ENCODE assay signal across 22 mouse cellular contexts in the genomic region with DNA sequence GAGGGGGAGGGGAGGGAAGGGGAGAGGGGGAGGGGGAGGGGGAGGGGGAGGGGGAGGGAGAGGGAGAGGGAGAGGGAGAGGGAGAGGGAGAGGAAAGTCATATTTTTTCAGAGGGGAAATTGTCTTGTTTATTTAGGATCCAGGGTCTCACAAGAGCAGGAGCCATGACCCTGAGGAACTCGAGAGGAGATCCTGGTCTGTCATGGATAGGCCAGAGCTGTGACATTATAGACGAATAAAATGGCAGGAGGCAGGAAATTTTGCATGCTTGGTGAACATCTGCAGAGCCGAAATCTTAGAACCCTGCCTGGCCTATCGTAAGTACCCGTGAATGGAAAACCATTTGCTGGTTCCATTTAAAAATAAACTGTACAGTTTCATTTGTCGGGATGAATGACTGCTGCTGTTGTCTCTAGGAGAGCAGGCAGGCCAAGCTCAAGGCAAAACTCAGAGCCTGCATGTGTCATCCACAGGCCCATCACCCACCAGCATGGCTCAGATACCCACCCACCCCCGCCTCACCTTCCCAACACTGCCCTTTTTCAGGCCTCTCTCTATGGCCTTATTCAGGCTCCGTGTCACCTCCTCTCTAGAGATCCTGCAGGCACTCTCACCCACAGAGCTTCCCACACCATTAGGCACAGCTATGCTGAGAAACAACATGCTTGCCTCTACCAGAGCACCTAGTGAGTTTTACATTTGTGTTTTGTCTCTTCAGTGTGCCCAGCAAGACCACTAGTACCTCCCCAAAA.
A peak's percentile ranks its signal among the peaks of the same experiment; 100 is the strongest.
DNase-seq lines count a peak whose midpoint lies in the region; ATAC-seq lines count a peak whose summit lies in the region.
"Had no signal": no experiment of that assay in that cellular context is flagged by ENCODE, and none has a peak within 500 bp of the region (broad histone marks: within the 10 kb centered on the region; RNA-seq: fewer than 3 reads in every experiment).

No protein-coding gene starts in this region.

- no peaks in the 10 kb centered on the region for H3K27me3 ChIP-seq in intestine, embryonic 14.5 days (replicated peaks; ENCODE audit: control insufficient read depth, insufficient read depth, low read length)
- H3K27me3 ChIP-seq in intestine, embryonic 15.5 days (replicated peaks) = no peaks in the 10 kb centered on the region
- no peaks in the 10 kb centered on the region for H3K27me3 ChIP-seq in midbrain, embryonic 11.5 days (ENCODE audit: control insufficient read depth, insufficient read depth, low read length)
- no peaks in the 10 kb centered on the region for H3K27me3 ChIP-seq in midbrain, embryonic 15.5 days (replicated peaks)
- H3K27me3 ChIP-seq in limb, embryonic 12.5 days = no peaks in the 10 kb centered on the region
- H3K27me3 ChIP-seq: limb, embryonic 13.5 days; liver, embryonic 15.5 days; neural tube, embryonic 12.5 days had no signal

- no peak overlapping the region for H3K4me3 ChIP-seq in intestine, embryonic 14.5 days (ENCODE audit: low read depth, low read length)
- no peak overlapping the region for H3K4me3 ChIP-seq in intestine, embryonic 15.5 days (replicated peaks)
- H3K4me3 ChIP-seq in midbrain, embryonic 11.5 days (ENCODE audit: low read depth, low read length) = no peak overlapping the region
- H3K4me3 ChIP-seq in midbrain, embryonic 15.5 days = no peak overlapping the region
- H3K4me3 ChIP-seq in limb, embryonic 12.5 days (replicated peaks) = no peak overlapping the region
- H3K4me3 ChIP-seq: erythroblast, embryonic 14.5 days; limb, embryonic 13.5 days; liver, embryonic 15.5 days; neural tube, embryonic 12.5 days had no signal

- no peak overlapping the region for H3K9ac ChIP-seq in intestine, embryonic 14.5 days (ENCODE audit: low read length)
- H3K9ac ChIP-seq in intestine, embryonic 15.5 days = no peak overlapping the region
- no peak overlapping the region for H3K9ac ChIP-seq in midbrain, embryonic 11.5 days (ENCODE audit: low read length)
- no peak overlapping the region for H3K9ac ChIP-seq in midbrain, embryonic 15.5 days
- H3K9ac ChIP-seq in limb, embryonic 12.5 days (replicated peaks) = no peak overlapping the region
- H3K9ac ChIP-seq: limb, embryonic 13.5 days; liver, embryonic 15.5 days; neural tube, embryonic 12.5 days had no signal

- H3K27ac ChIP-seq in intestine, embryonic 14.5 days (ENCODE audit: low read depth) = no peak overlapping the region
- no peak overlapping the region for H3K27ac ChIP-seq in intestine, embryonic 15.5 days
- no peak overlapping the region for H3K27ac ChIP-seq in midbrain, embryonic 11.5 days (ENCODE audit: low read depth, low read length)
- no peak overlapping the region for H3K27ac ChIP-seq in midbrain, embryonic 15.5 days
- H3K27ac ChIP-seq in limb, embryonic 12.5 days = no peak overlapping the region
- H3K27ac ChIP-seq: limb, embryonic 13.5 days; liver, embryonic 15.5 days; neural tube, embryonic 12.5 days had no signal

- WGBS in intestine, embryonic 14.5 days = 56% methylated on average over 8 of the region's 8 CpGs
- WGBS in intestine, embryonic 15.5 days = 51% methylated on average over 8 of the region's 8 CpGs
- 74% methylated on average over 8 of the region's 8 CpGs for WGBS in midbrain, embryonic 11.5 days
- 81% methylated on average over 8 of the region's 8 CpGs for WGBS in midbrain, embryonic 15.5 days
- 55% methylated on average over 8 of the region's 8 CpGs for WGBS in limb, embryonic 12.5 days

- no peaks in the 10 kb centered on the region for H3K36me3 ChIP-seq in intestine, embryonic 14.5 days (ENCODE audit: control insufficient read depth, insufficient read depth, low read length)
- H3K36me3 ChIP-seq in intestine, embryonic 15.5 days = no peaks in the 10 kb centered on the region
- H3K36me3 ChIP-seq in midbrain, embryonic 11.5 days (ENCODE audit: control insufficient read depth, insufficient read depth, low read length) = no peaks in the 10 kb centered on the region
- no peaks in the 10 kb centered on the region for H3K36me3 ChIP-seq in midbrain, embryonic 15.5 days (replicated peaks)
- H3K36me3 ChIP-seq in limb, embryonic 12.5 days = no peaks in the 10 kb centered on the region
- H3K36me3 ChIP-seq: limb, embryonic 13.5 days; liver, embryonic 15.5 days; neural tube, embryonic 12.5 days had no signal

- ATAC-seq in intestine, embryonic 14.5 days (replicated peaks; ENCODE audit: low FRiP score, low TSS enrichment, low read depth) = 0 out of 2 replicates have a peak, but pooled peaks have one; percentile 32
- no peak for ATAC-seq in intestine, embryonic 15.5 days
- ATAC-seq in midbrain, embryonic 11.5 days (ENCODE audit: low FRiP score) = peak; percentile 44
- ATAC-seq in midbrain, embryonic 15.5 days (replicated peaks) = no peak
- ATAC-seq in limb, embryonic 12.5 days (ENCODE audit: insufficient number of reproducible peaks, insufficient read depth, low FRiP score, low TSS enrichment, low read depth) = 0 out of 2 replicates have a peak, but pooled peaks have one; percentile 20
- ATAC-seq: activated CD4-positive, CD25-positive, alpha-beta regulatory T cell, adult 4 months; forebrain, embryonic 16.5 days; intestine, embryonic 16.5 days had no signal

- no peaks in the 10 kb centered on the region for H3K9me3 ChIP-seq in intestine, embryonic 14.5 days (ENCODE audit: control insufficient read depth, low read length)
- H3K9me3 ChIP-seq in intestine, embryonic 15.5 days = no peaks in the 10 kb centered on the region
- no peaks in the 10 kb centered on the region for H3K9me3 ChIP-seq in midbrain, embryonic 11.5 days (ENCODE audit: control insufficient read depth, low read length)
- no peaks in the 10 kb centered on the region for H3K9me3 ChIP-seq in midbrain, embryonic 15.5 days
- no peaks in the 10 kb centered on the region for H3K9me3 ChIP-seq in limb, embryonic 12.5 days
- H3K9me3 ChIP-seq: limb, embryonic 13.5 days; liver, embryonic 15.5 days; neural tube, embryonic 12.5 days had no signal

- no peak overlapping the region for H3K4me2 ChIP-seq in intestine, embryonic 14.5 days (ENCODE audit: low read length)
- no peak overlapping the region for H3K4me2 ChIP-seq in intestine, embryonic 15.5 days (replicated peaks)
- H3K4me2 ChIP-seq in midbrain, embryonic 11.5 days = no peak overlapping the region
- H3K4me2 ChIP-seq in midbrain, embryonic 15.5 days = no peak overlapping the region
- H3K4me2 ChIP-seq in limb, embryonic 12.5 days = no peak overlapping the region
- H3K4me2 ChIP-seq: limb, embryonic 13.5 days; liver, embryonic 15.5 days; neural tube, embryonic 12.5 days had no signal

- no peak for DNase-seq in intestine, embryonic 14.5 days (ENCODE audit: low spot score)
- peak; percentile 62 for DNase-seq in midbrain, embryonic 11.5 days (ENCODE audit: low spot score, missing footprints)
- DNase-seq in brain, adult 2 months (ENCODE audit: low read depth, low spot score) = peak; percentile 44
- no peak for DNase-seq in right cerebral cortex, adult 18-20 months
- DNase-seq: adrenal gland, postnatal 36 days; B cell, adult 2 months; cerebellum, adult 9-11 months; gastrocnemius, postnatal 10 days; heart, adult 18-20 months; lung, postnatal 10 days; right cerebral cortex, postnatal 4 days; thymus, postnatal 36 days had no signal

- no peaks in the 10 kb centered on the region for H3K4me1 ChIP-seq in intestine, embryonic 14.5 days (replicated peaks; ENCODE audit: control insufficient read depth, insufficient read depth, low read length)
- no peaks in the 10 kb centered on the region for H3K4me1 ChIP-seq in intestine, embryonic 15.5 days (replicated peaks)
- H3K4me1 ChIP-seq in midbrain, embryonic 11.5 days (ENCODE audit: control insufficient read depth, insufficient read depth, low read length) = no peaks in the 10 kb centered on the region
- H3K4me1 ChIP-seq in midbrain, embryonic 15.5 days = no peaks in the 10 kb centered on the region
- H3K4me1 ChIP-seq in limb, embryonic 12.5 days (replicated peaks) = no peaks in the 10 kb centered on the region
- H3K4me1 ChIP-seq: liver, embryonic 15.5 days; neural tube, embryonic 12.5 days had no signal

Comparison
In these comparisons a context has a peak if more than half of its experiments do, and no peak if none do; other contexts are left out.
1. ATAC-seq: peak in intestine, embryonic 14.5 days (single experiment), midbrain, embryonic 11.5 days (single experiment) and limb, embryonic 12.5 days (single experiment); none in intestine, embryonic 15.5 days (single experiment) and midbrain, embryonic 15.5 days (single experiment).
2. DNase-seq: peak in midbrain, embryonic 11.5 days (single experiment) and brain, adult 2 months (single experiment); none in intestine, embryonic 14.5 days (single experiment) and right cerebral cortex, adult 18-20 months (single experiment).